Mouse (Mus musculus) macrophage (primary cell): ENCODE data around the gene Asb10. TPM values are rescaled to one million over a fixed set of nuclear protein-coding genes. Genes with fewer than 3 reads are reported as not detected.

Experiments
- H3K27ac ChIP-seq: fragments of 350-480 bp; formaldehyde crosslinking; 2 replicates; pipeline ENCODE4 v1.9.0; 2021
- H3K36me3 ChIP-seq: fragments of 350-480 bp; formaldehyde crosslinking; 2 replicates; pipeline ENCODE4 v1.9.0; 2021; ENCODE audit errors: inconsistent target
- H3K4me3 ChIP-seq: fragments of 350-480 bp; formaldehyde crosslinking; 2 replicates; pipeline ENCODE4 v1.9.0; 2021; ENCODE audit errors: inconsistent target
- H3K79me2 ChIP-seq: fragments of 350-480 bp; formaldehyde crosslinking; 2 replicates; pipeline ENCODE4 v1.9.0; 2021; ENCODE audit errors: inconsistent target
- WGBS: methylation state at CpG from one replicate; pipeline ENCODE4 v1.1.7; 2026; ENCODE audit warnings: inconsistent platforms; ENCODE audit not compliant: missing documents; 5-methylcytosine and 5-hydroxymethylcytosine counted together
- polyA plus RNA-seq: library from polyadenylated mRNA; stranded (reverse); fragments of 250-400 nt; gene quantifications from 3 replicates; pipeline ENCODE4 v1.2.4, GENCODE M21; 2018; ENCODE audit warnings: inconsistent platforms

Asb10 gene
- polyA plus RNA-seq, 1 experiment from 2014 or later: 0.09 TPM

DNA sequence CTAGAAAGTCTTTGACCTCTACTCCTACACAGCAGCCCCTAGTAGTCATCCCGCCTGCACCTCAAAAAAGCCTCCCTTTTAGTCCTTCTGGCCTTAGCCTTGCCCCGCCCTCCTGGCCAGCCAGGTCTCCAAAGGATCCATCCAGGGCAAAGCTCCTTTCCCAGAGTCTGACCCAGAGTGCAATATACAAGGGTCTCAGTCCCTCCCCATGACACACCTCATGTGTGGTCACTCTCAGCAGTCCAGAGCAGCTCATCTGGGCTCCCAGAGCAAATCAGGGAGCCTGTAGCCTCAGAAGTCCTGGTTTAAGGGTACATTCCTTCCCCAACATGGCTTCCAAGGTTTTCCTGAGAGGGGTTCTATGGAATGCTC is 10.5 kb upstream of the Asb10 start:
- Histone ChIP-seq H3K79me2 (no peaks in the 10 kb centered on the region), H3K36me3 (no peaks in the 10 kb centered on the region), H3K27ac (no peak overlapping the region), H3K4me3 (no peak overlapping the region)
- WGBS: 45% methylated on average over 2 of the region's 2 CpGs

DNA sequence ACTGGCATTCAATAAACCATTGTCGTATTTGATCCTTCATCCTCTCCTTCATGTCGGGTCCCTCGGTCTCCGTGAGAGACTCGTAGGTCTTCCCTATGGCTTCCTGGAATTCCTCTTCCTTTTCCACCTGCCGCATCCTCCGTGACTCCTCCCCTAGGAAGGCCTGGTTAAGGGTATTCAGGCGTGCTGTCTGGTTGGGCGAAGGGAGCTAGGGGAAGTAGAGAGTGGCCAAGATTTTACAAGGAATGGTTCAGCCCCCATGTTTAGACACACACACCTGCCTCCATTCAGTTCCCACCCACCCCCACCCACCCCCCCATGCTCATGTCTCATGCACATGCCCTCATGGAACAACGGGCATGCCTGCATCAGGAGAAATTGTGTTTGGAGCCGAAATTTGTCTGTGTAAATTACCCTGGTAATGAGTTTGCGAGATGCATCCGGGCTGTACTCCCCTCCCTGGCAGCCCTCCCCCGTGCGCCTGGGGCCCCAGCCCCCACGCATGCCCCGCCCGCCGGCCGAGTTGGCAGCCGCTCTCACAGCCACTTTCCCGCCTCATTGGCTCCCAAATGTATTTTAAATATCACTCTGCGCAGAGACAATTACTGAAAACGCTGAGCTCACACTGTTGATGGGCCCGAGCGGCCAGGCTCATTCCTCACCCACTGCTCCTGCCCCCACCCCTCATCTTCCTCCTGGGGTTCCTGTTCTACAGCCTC is 10.0 kb upstream of the Asb10 start:
- WGBS: 36% methylated on average over 22 of the region's 26 CpGs
- Histone ChIP-seq H3K27ac (no peak overlapping the region), H3K36me3 (no peaks in the 10 kb centered on the region), H3K79me2 (no peaks in the 10 kb centered on the region), H3K4me3 (no peak overlapping the region)

DNA sequence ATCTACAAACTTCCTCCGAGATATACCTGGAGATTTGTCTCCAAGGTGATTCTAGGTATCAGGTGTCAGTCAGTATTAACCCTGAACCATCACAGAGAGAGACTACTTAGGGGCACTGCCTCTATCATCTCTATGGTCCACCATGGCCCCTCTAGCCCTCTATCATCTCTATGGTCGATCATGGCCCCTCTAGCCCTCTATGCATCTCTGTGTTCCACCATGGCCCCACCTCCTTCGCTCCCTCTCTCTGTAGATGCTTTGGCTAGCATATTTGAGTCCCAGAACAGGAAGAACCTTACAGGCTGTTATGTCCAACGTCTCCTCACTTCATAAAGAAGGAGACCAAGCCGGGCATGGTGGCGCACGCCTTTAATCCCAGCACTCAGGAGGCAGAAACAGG is 1.9 kb upstream of the Asb10 start:
- WGBS: 88% methylated on average over 7 of the region's 7 CpGs
- Histone ChIP-seq H3K79me2 (no peaks in the 10 kb centered on the region), H3K27ac (no peak overlapping the region)

DNA sequence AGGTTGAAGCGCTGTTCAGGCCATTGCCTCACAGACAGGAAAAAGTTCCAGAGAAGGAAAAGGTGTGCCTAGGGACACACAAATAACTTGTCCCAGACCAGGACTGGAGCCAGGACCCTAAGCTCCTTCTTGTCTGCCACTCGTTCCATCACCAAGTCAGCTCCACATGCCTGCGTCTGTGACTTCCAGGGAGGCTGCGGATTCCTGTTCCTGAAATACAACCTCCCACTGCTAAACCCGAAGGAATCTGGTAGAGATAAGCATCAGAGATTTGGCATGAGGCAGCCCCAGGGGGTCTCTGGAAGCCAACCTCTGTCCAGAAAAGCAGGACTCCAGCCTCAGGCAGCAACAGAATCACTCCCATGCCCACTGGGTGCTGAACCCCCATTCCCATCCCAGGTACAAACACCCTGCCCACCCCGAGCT is 379 bp upstream of the Asb10 start:
- H3K4me3 ChIP-seq: no peak overlapping the region
- H3K79me2 ChIP-seq: no peaks in the 10 kb centered on the region
- no peaks in the 10 kb centered on the region for H3K36me3 ChIP-seq
- WGBS: 32% methylated on average over 6 of the region's 6 CpGs
- H3K27ac ChIP-seq: no peak overlapping the region

More for the DNA sequence above, 1.9 kb upstream of the Asb10 start:
- Histone ChIP-seq H3K36me3 (no peaks in the 10 kb centered on the region), H3K4me3 (no peak overlapping the region)

DNA sequence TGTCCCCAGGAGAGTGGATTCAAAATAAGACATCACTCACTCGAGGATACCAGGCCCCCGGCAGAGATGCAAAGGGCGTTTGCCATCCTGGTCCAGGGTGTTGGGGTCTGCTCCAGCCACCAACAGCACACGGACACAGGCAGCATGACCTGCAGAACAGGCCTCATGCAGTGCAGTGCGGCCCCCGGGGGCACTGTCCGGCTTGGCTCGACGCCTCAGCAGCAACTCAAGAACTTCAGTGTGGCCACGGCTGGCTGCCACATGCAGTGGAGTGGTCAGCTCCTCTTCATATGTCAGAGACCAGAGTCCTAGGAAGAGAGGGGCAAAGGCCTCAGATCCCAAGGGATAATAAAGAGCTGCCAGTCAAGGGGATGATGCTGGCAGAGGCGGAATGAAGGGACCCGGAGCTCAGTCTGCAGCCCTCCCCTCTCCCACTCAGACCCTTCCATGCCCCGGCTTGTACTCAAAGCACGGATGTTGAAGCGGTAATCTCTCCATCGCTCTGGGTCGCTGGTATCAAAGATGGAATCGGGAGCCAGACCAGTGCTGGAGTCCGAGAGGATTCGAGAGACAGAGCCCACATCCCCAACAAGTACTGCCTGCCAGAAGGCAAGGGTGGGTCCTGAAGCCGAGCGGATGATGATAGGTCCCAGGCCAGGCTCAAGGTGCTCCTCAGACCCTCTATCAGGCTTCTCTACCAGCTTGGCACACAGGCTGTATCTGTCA is 1.0 kb downstream of the Asb10 start:
- WGBS: 95% methylated on average over 21 of the region's 22 CpGs
- H3K27ac ChIP-seq: no peak overlapping the region
- no peaks in the 10 kb centered on the region for H3K79me2 ChIP-seq
- no peak overlapping the region for H3K4me3 ChIP-seq
- H3K36me3 ChIP-seq: no peaks in the 10 kb centered on the region

DNA sequence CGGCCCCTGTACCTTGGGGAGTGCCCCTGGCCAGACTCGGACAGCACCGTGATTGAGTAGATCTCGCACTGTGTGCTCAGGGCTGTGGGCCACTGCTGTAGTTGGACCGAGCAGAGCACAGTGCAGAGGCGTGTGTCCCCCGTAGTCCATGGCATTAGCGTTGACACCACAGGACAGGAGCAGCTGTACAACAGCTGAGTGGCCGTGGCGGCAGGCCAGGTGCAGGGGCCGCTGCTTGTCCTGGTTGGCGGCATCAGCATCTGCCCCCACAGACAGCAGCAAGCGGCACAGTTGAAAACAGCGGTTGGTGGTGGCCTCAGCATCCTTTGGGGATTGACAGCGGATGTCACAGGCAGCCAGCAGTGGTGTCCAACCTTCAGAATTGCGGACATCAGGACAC is 3.2 kb downstream of the Asb10 start:
- Histone ChIP-seq H3K36me3 (no peaks in the 10 kb centered on the region), H3K27ac (no peak overlapping the region), H3K79me2 (no peaks in the 10 kb centered on the region), H3K4me3 (no peak overlapping the region)
- 90% methylated on average over 14 of the region's 16 CpGs for WGBS

DNA sequence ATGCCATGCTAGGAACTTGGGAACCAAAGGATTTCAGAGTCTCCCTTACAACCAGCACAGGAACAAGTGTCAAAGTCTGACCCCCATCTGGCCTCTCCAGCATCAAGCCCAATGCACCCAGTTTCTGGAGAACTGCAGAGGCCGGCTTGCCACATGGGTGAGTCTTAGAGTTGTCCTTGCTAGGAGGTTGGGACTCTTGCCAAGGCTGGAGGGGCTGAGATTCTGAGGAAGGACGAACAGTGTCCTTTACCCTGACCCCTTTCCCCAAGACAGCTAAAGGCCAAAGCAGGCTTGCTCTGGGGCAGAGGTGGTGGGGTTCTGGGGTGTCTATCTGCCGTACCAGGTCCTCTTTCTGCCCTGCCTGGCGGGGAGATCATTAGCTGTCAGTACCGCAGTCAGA is 4.3 kb downstream of the Asb10 start:
- Histone ChIP-seq H3K4me3 (no peak overlapping the region), H3K27ac (no peak overlapping the region), H3K36me3 (no peaks in the 10 kb centered on the region), H3K79me2 (no peaks in the 10 kb centered on the region)
- WGBS: 91% methylated on average over 4 of the region's 5 CpGs

DNA sequence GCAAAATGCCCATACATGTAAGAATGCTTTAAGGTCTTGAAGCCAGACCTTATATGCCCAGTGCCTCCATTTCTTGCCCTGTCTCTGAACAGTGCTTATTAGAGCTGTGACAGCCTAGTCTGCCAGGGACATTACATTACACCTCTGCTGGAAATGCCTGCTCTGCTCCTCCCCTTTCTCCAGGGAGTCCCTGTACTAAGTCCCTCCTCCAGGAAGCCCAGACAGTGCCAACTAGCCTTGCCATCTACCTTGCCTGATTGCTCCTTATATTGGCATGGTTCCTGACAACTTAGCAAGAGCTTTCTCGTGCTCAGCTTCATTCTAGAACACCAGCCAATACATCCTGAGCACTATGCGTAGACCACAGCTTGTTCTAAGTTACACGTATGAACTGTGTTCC is 5.0 kb downstream of the Asb10 start:
- H3K27ac ChIP-seq: no peak overlapping the region
- H3K79me2 ChIP-seq: no peaks in the 10 kb centered on the region
- WGBS: 85% methylated on average over 3 of the region's 3 CpGs
- H3K4me3 ChIP-seq: no peak overlapping the region
- H3K36me3 ChIP-seq: no peaks in the 10 kb centered on the region

DNA sequence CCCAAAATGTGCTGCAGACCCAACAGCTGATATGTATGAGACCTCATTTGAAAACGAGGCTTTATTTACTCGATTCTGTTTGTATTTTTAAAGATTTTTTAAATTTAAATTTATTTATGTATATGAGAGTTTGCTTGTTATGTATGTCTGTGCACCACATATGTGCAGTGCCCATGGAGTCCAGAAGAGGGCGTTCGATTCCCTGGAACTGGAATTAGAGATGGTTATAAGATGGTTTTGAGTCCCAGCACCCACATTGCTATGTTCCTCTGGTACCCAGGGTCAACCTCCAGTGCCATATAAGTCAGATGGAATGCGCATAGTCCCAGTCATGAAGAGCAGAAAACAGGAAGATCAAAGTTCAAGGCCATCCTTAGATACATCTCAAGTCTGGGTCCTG is 6.5 kb downstream of the Asb10 start:
- 66% methylated on average over 5 of the region's 5 CpGs for WGBS
- Histone ChIP-seq H3K79me2 (no peaks in the 10 kb centered on the region), H3K36me3 (no peaks in the 10 kb centered on the region)

DNA sequence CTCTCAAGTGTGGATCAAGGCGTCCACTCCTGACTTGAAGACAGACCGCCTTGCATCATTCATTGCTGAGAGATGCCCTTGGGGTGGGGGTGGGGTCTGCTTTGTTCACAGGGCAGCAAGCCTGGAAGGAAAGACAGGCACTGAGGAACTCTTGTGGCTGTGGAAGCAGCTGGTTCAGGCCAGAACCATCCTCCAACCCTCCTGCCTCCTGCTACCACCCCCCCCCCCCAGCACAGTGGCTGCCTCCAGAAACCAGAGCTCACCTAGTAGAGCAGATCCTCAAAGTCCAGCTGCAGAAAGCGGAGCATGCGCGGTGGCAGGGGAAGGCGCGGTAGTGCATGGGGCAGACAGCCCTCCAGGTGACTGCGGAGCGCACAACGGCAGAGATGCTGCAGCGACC is 7.4 kb downstream of the Asb10 start:
- WGBS: 80% methylated on average over 11 of the region's 11 CpGs
- no peaks in the 10 kb centered on the region for H3K36me3 ChIP-seq
- H3K79me2 ChIP-seq: no peaks in the 10 kb centered on the region
- H3K4me3 ChIP-seq: no peak overlapping the region
- H3K27ac ChIP-seq: no peak overlapping the region

More for the DNA sequence above, 6.5 kb downstream of the Asb10 start:
- Histone ChIP-seq H3K4me3 (no peak overlapping the region), H3K27ac (no peak overlapping the region)

DNA sequence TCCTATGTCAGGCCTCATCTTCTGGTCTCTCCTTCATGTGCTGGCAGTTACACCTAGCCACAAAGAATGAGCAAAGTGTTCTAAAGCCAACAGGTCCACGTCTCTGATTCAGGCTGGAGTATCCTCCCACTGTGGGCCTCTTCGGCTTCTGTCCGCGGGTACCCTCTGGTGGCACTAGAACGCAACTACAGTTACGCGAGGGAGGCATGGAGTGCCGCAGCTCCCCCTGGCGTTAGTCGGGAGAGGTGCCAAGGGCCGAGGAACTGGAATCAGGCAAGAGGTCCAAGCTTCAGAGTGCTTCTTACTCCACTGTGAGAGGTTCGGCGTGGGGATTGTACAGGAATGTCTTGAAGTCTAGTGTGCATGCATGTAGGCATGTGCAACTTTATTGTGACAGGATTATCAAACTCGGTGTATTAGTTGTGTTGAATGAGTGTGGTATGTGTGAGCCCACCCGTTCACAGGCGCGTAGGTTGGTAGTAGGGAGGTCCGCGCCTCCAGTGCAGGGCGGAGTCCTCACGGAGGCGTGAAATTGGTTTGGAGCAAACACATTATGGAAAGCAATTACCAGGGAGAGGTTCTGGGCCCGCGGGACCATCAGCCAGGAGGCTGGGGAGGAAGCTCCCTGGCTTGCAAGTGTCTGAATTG is 10.6 kb downstream of the Asb10 start:
- Histone ChIP-seq H3K27ac (no peak overlapping the region), H3K4me3 (no peak overlapping the region), H3K79me2 (no peaks in the 10 kb centered on the region), H3K36me3 (no peaks in the 10 kb centered on the region)
- WGBS: 19% methylated on average over 24 of the region's 24 CpGs

DNA sequence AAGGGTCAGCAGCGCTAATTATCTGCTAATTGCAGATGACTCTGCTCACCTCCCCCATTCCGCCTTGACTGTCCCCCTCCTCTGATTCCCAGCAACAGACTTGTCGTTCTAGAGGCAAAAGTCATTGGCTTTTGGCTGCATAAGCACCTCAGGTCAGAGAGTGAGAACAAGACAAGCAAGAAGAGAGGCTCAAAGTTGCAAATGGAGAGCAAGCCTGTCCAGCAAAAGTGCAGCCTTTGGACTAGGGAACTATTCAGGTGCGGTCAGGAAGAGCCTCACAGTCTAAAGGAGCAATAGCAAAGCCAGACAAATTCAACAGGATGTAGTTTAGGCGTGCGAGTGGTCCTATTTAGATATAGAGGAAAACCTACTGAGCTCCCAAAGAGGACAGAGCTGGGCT is 13.0 kb downstream of the Asb10 start:
- no peak overlapping the region for H3K27ac ChIP-seq

DNA sequence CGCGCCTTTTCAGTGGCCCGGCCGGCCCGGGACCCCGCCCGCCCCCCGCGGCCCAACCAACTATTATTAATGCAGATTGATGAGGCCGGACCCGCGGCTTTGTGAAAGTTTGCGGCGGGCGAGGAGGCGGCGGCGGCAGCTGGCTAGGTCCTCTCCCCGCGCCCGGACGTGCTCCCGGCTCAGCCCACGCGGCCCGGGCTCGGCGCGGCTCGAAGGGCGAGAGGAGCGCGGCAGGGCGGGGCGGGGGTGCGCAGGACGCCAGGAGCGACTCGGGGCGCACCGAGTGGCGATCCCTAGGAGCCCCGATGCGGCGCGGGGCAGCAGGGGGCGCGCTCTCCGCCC is 13.9 kb downstream of the Asb10 start, which contains the start of gene Gbx1:
TSS of gene Gbx1 (minus strand) at position 314 of the 342 bp plus-strand sequence.
- no peaks in the 10 kb centered on the region for H3K79me2 ChIP-seq
- H3K36me3 ChIP-seq: no peaks in the 10 kb centered on the region
- WGBS: 2% methylated on average over 42 of the region's 49 CpGs
- no peak within 1 kb of the TSS for H3K4me3 ChIP-seq
- H3K27ac ChIP-seq: no peak within 1 kb of the TSS

More for the DNA sequence above, 13.0 kb downstream of the Asb10 start:
- no peak overlapping the region for H3K4me3 ChIP-seq
- H3K79me2 ChIP-seq: no peaks in the 10 kb centered on the region
- H3K36me3 ChIP-seq: no peaks in the 10 kb centered on the region
- WGBS: 32% methylated on average over 6 of the region's 6 CpGs

DNA sequence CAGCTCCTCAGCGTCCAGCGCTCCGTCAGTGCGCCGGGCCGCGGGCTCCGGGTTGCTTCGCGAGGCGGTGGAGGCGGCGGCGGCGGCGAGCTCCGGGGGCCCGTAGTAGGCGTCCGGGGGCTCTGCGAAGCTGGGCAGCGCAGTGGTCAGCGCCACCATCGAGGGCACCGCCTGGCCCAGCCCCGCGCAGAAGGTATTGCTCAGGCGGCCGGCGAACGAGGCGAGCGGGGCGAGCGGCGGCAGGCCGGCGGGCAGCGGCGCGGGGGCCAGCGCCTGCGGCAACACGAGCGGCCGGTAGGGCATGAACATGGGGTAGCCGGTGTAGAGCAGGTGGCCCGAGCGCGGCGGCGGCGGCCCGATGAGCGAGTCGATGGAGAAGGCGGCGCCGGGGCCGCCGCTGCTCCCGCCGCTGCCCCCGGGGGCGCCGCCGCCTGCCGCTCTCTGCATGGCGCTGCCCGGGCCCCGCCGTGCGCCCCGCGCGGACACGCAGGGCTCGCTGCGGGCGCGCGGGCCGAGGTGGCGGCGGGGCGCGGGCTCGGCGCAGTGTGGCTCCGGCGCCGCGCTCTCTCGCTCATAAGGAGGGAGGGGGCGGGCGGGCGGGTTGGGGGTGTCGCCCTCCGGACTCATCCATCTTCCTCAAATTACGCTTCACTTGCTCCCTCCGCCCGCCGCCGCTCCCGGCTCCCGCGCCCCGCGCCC is 14.4 kb downstream of the Asb10 start:
- Histone ChIP-seq H3K36me3 (no peaks in the 10 kb centered on the region), H3K27ac (no peak overlapping the region), H3K79me2 (no peaks in the 10 kb centered on the region), H3K4me3 (no peak overlapping the region)
- WGBS: under 1% methylated on average over 81 of the region's 109 CpGs
